Mouse (Mus musculus) macrophage (primary cell): ENCODE results near the gene Zfp697. TPM values are rescaled to one million over a fixed set of nuclear protein-coding genes. Genes with fewer than 3 reads are reported as not detected.
A peak's percentile ranks its signal among the peaks of the same experiment; 100 is the strongest.
"Not testable (repeated sequence)": the region's sequence is repeated elsewhere in the genome, so short reads cannot be mapped to it uniquely, and the experiment has no call there.

Source experiments
- H3K27ac ChIP-seq: fragments of 350-480 bp; formaldehyde crosslinking; 2 replicates; pipeline ENCODE4 v1.9.0; 2021
- H3K36me3 ChIP-seq: fragments of 350-480 bp; formaldehyde crosslinking; 2 replicates; pipeline ENCODE4 v1.9.0; 2021; ENCODE audit errors: inconsistent target
- H3K4me3 ChIP-seq: fragments of 350-480 bp; formaldehyde crosslinking; 2 replicates; pipeline ENCODE4 v1.9.0; 2021; ENCODE audit errors: inconsistent target
- H3K79me2 ChIP-seq: fragments of 350-480 bp; formaldehyde crosslinking; 2 replicates; pipeline ENCODE4 v1.9.0; 2021; ENCODE audit errors: inconsistent target
- WGBS: methylation state at CpG from one replicate; pipeline ENCODE4 v1.1.7; 2026; ENCODE audit warnings: inconsistent platforms; ENCODE audit not compliant: missing documents; 5-methylcytosine and 5-hydroxymethylcytosine counted together
- polyA plus RNA-seq: library from polyadenylated mRNA; stranded (reverse); fragments of 250-400 nt; gene quantifications from 3 replicates; pipeline ENCODE4 v1.2.4, GENCODE M21; 2018; ENCODE audit warnings: inconsistent platforms
- total RNA-seq, 78 experiments: library from RNA; depleted of rRNA; stranded (reverse); fragments of 250-400 nt; gene quantifications; 1 replicate in 9 of 78; 2 replicates in 24 of 78; 3 replicates in 43 of 78; 4 replicates in 2 of 78; pipeline ENCODE4 v1.2.4; 2018; ENCODE audit warnings: inconsistent platforms in 56 of 78

Zfp697 gene
- total RNA-seq (2018; cell fraction: chromatin; rRNA removed), result 10 to 100 TPM in 3 of 26 experiments, 1 to 10 TPM in 11, under 1 TPM in 12; 0.37 to 15.3 (median 1.8) TPM
- total RNA-seq (2018; cell fraction: cytosol; rRNA removed), result 1 to 10 TPM in 2 of 26 experiments, under 1 TPM in 24; 0.03 to 2.0 (median 0.21) TPM
- 1 to 10 TPM in 12 of 26 experiments, under 1 TPM in 10, not detected in 4; 0.13 to 7.2 (median 1.2) TPM for total RNA-seq (2018; cell fraction: nucleus; rRNA removed)
- polyA plus RNA-seq, result 0.20 to 1.1 TPM (median 0.27 TPM) in 3 replicates

- 1% methylated on average over 39 of the region's 42 CpGs for WGBS
- H3K4me3 ChIP-seq, result peak within 1 kb of the TSS; percentile 20; the same call in 1 of the 2 replicates
- H3K36me3 ChIP-seq, result no peaks in the 10 kb centered on the region
- no peak within 1 kb of the TSS for H3K27ac ChIP-seq
- no peaks in the 10 kb centered on the region for H3K79me2 ChIP-seq
Observed at GRCm38 (mm10) chr3:98382246-98382939, at the start of gene Zfp697. Gene Zfp697, plus strand, starts transcription at chr3:98382461.

DNA sequence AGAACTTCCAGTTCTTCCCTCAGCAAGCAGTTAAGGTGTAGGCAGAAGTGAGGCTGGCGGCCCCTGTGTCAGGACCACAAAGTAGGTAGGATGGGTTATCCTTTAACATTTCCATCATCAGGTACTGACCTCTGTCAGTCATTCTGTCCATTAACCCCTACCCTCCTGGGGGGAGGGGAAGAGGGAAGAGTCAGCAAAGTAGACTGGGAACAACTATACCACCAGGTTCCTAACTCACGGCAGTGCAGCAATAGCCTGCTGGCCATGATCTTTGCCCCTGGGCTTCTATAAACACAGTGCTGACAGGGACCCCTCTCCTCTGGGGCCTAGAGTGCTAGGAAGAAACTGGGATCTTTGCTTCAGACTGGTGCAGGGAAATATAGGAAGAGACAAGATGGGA lies 48.3 kb upstream of the Zfp697 start:
- Histone ChIP-seq H3K4me3 (no peak overlapping the region), H3K36me3 (no peaks in the 10 kb centered on the region), H3K27ac (no peak overlapping the region), H3K79me2 (no peaks in the 10 kb centered on the region)
- WGBS, result 100% methylated on average over 2 of the region's 2 CpGs

GRCm38 (mm10) chr3:98335331-98335730 lies 46.9 kb upstream of the Zfp697 start:
- no peak overlapping the region for H3K4me3 ChIP-seq
- H3K27ac ChIP-seq, result no peak overlapping the region
- no peaks in the 10 kb centered on the region for H3K79me2 ChIP-seq
- H3K36me3 ChIP-seq, result no peaks in the 10 kb centered on the region

GRCm38 (mm10) chr3:98335886-98336285 lies 46.4 kb upstream of the Zfp697 start:
- Histone ChIP-seq H3K36me3 (no peaks in the 10 kb centered on the region), H3K4me3 (no peak overlapping the region), H3K27ac (no peak overlapping the region), H3K79me2 (no peaks in the 10 kb centered on the region)
- 40% methylated on average over 7 of the region's 7 CpGs for WGBS

DNA sequence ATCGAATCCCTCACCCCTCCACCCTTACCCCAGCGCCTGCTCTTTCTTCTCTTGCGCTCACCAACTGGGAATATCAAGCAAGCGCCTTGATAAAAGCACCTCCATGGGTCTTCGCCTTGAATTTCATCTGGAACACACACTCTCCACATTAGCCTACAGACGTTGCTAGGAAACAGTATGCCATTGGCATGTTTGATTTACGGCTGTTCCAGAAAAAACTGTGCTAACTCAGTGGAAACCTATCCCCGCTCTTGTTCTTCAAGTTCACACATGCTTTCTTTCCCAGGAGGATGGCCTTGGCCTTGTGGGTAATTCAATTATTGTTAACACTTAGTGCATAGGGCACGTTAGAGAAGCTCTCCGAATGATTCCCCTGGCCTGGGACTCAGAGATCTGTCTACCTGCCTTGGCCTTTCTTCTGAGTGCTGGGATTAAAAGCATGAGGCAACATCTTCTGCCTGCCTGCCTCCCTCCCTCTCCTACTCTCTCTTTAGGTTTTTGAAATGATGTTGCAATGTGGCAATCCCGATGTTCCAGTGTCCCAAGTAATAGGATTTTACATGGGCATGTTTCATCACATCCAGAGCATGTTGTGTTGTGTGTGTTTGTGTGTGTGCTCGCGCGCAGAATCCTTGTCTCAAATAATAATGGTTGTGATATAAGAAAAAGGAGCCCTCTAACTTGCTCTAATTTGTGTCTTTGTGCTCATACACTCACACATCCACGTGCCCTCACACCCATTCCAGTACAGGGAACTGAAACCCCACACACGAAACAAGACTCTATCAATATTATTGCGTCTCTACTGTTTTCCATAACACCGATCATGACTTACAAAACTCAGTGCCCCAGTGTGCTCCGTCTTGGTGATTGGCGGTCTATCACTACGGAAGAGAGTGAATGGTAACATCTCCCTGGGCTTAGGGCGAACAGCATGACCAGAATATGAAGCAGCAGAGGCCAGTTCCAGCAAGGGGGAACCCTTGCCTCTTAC lies 45.3 kb upstream of the Zfp697 start:
- WGBS, result 59% methylated on average over 22 of the region's 22 CpGs
- Histone ChIP-seq H3K36me3 (no peaks in the 10 kb centered on the region), H3K27ac (no peak overlapping the region), H3K79me2 (no peaks in the 10 kb centered on the region), H3K4me3 (no peak overlapping the region)

- no peaks in the 10 kb centered on the region for H3K36me3 ChIP-seq
- WGBS, result 23% methylated on average over 15 of the region's 15 CpGs
- H3K79me2 ChIP-seq, result no peaks in the 10 kb centered on the region
- H3K27ac ChIP-seq, result no peak overlapping the region
- peak overlapping the region; percentile 21 for H3K4me3 ChIP-seq
Observed at GRCm38 (mm10) chr3:98338584-98339041, 43.6 kb upstream of the Zfp697 start.

DNA sequence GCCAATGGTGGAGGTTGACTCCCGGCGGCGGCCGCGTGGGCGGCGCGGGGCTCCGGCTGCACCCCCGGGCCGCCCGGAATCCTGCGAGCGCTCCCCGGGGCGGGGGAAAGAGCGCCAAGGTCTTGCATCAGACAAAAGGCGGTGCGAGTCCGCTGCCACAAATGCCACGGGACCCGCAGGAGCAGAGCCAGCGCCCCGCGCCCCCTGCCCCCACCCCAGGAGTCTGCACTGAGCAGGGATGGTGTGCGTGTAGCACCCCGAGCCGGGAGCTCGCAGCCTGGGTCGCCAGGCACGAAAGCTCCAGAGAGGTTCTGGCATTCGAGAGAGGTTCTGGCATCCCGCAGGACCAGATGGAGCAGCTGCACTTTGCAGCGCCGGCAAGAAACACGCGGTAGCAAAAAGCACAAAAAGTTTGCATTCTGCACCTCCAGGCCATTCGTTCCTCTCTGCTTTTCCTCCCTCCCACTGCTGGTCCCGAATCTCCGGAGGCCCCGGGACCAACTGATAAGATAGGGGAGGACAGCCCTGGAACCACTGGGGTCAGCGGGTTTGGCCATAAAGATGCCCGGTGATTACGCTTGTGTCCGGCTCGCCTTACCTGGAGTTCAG lies 43.1 kb upstream of the Zfp697 start:
- no peaks in the 10 kb centered on the region for H3K79me2 ChIP-seq
- H3K36me3 ChIP-seq, result no peaks in the 10 kb centered on the region
- 0 out of 2 replicates have a peak overlapping the region, but pooled peaks have one; percentile 25 for H3K27ac ChIP-seq
- H3K4me3 ChIP-seq, result peak overlapping the region; percentile 56
- WGBS, result under 1% methylated on average over 44 of the region's 46 CpGs

GRCm38 (mm10) chr3:98339706-98340109 lies 42.6 kb upstream of the Zfp697 start, which contains the start of gene Phgdh:
Gene Phgdh, minus strand, starts transcription at chr3:98339990.
- 3% methylated on average over 7 of the region's 10 CpGs for WGBS
- H3K36me3 ChIP-seq, H3K79me2 ChIP-seq: not testable (repeated sequence)
- peak within 1 kb of the TSS; percentile 56 for H3K4me3 ChIP-seq
- H3K27ac ChIP-seq, result 0 out of 2 replicates have a peak within 1 kb of the TSS, but pooled peaks have one; percentile 25

- Histone ChIP-seq H3K4me3 (no peak overlapping the region), H3K36me3 (no peaks in the 10 kb centered on the region), H3K27ac (no peak overlapping the region), H3K79me2 (no peaks in the 10 kb centered on the region)
- WGBS, result 86% methylated on average over 17 of the region's 17 CpGs
Observed at GRCm38 (mm10) chr3:98340818-98341594, 41.3 kb upstream of the Zfp697 start.

DNA sequence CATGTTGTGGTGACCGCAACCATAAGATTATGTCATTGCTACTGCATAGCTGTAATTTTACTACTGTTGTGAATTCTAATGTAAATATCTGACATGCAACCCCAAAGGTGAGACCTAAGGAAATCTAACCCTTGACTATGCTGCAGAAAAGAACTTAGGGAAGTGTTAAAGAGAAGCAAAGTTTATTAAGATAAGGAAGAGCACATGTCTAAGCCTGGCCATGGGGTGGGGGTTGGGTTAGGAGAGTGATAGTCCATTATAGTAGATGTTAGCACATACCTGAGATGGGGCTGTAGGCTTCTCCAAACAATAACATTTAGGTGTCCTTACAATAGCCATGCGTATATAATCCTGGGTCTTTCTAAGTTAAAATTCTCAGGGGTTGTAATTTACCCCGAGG lies 39.0 kb upstream of the Zfp697 start:
- no peaks in the 10 kb centered on the region for H3K36me3 ChIP-seq
- no peak overlapping the region for H3K4me3 ChIP-seq
- 82% methylated on average over 3 of the region's 3 CpGs for WGBS
- no peak overlapping the region for H3K27ac ChIP-seq
- no peaks in the 10 kb centered on the region for H3K79me2 ChIP-seq

GRCm38 (mm10) chr3:98348106-98348505 lies 34.2 kb upstream of the Zfp697 start:
- 2% methylated on average over 6 of the region's 6 CpGs for WGBS
- no peaks in the 10 kb centered on the region for H3K79me2 ChIP-seq
- no peaks in the 10 kb centered on the region for H3K36me3 ChIP-seq
- no peak overlapping the region for H3K27ac ChIP-seq
- H3K4me3 ChIP-seq, result no peak overlapping the region

GRCm38 (mm10) chr3:98348705-98349104 lies 33.6 kb upstream of the Zfp697 start:
- WGBS, result 17% methylated on average over 6 of the region's 8 CpGs
- no peak overlapping the region for H3K4me3 ChIP-seq
- H3K27ac ChIP-seq, result no peak overlapping the region
- no peaks in the 10 kb centered on the region for H3K36me3 ChIP-seq
- H3K79me2 ChIP-seq, result no peaks in the 10 kb centered on the region

DNA sequence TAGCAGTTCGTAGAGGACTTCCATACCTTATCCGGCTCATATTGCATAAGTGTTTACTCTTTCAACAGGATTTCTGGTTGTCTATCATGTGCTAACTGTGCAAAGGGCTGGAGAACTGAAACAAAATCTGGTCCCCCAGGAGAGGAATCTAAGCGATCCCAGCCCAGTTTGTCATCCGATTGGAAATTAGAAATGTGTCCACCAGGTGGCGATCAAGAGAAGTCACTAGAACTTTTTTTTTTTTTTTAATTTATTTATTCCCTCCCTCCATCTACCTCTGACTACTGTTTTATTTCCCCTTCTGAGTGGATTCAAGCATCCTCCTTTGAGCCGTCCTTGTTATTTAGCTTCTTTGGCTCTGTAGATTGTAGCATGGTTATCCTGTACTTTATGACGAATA lies 28.4 kb upstream of the Zfp697 start:
- H3K79me2 ChIP-seq, result no peaks in the 10 kb centered on the region
- no peak overlapping the region for H3K4me3 ChIP-seq
- 29% methylated on average over 7 of the region's 7 CpGs for WGBS
- no peaks in the 10 kb centered on the region for H3K36me3 ChIP-seq
- no peak overlapping the region for H3K27ac ChIP-seq
